16 mouse cellular contexts compared by ENCODE assay signal in genomic region chr13:30140149-30140548, GRCm38 (mm10).
"Had no signal": no experiment of that assay in that cellular context is flagged by ENCODE, and none has a peak within 500 bp of the region (broad histone marks: within the 10 kb centered on the region; RNA-seq: fewer than 3 reads in every experiment).

No protein-coding gene starts in this region.

- H3K27me3 ChIP-seq: stomach, embryonic 15.5 days had no signal

- H3K9me3 ChIP-seq: neural tube, embryonic 12.5 days; neural tube, embryonic 13.5 days; neural tube, embryonic 15.5 days; stomach, embryonic 15.5 days had no signal

- H3K9ac ChIP-seq: neural tube, embryonic 12.5 days; neural tube, embryonic 13.5 days; neural tube, embryonic 15.5 days; stomach, embryonic 15.5 days had no signal

- H3K4me2 ChIP-seq: neural tube, embryonic 12.5 days; neural tube, embryonic 13.5 days; neural tube, embryonic 15.5 days; stomach, embryonic 15.5 days had no signal

- H3K36me3 ChIP-seq: neural tube, embryonic 12.5 days; neural tube, embryonic 13.5 days; neural tube, embryonic 15.5 days; stomach, embryonic 15.5 days had no signal

- H3K4me1 ChIP-seq: neural tube, embryonic 12.5 days had no signal

- H3K4me3 ChIP-seq: neural tube, embryonic 12.5 days; neural tube, embryonic 13.5 days; neural tube, embryonic 15.5 days; stomach, embryonic 15.5 days had no signal

- DNase-seq: retina, postnatal 1 day; right cerebral cortex, adult 18-20 months; right cerebral cortex, postnatal 14 days; right cerebral cortex, postnatal 25 days; right cerebral cortex, postnatal 4 days; spleen, adult 18-20 months; thymus, adult 18-20 months; thymus, adult 2 months; thymus, postnatal 14 days; thymus, postnatal 25 days; thymus, postnatal 36 days; thymus, postnatal 4 days had no signal

- H3K27ac ChIP-seq: neural tube, embryonic 12.5 days; neural tube, embryonic 13.5 days; neural tube, embryonic 15.5 days; stomach, embryonic 15.5 days had no signal
